Mouse (Mus musculus) macrophage (primary cell): Measurements from ENCODE around the gene Mcl1. TPM values are rescaled to one million over a fixed set of nuclear protein-coding genes. Genes with fewer than 3 reads are reported as not detected.

Experiments
- H3K27ac ChIP-seq: fragments of 350-480 bp; formaldehyde crosslinking; 2 replicates; pipeline ENCODE4 v1.9.0; 2021
- H3K36me3 ChIP-seq: fragments of 350-480 bp; formaldehyde crosslinking; 2 replicates; pipeline ENCODE4 v1.9.0; 2021; ENCODE audit errors: inconsistent target
- H3K4me3 ChIP-seq: fragments of 350-480 bp; formaldehyde crosslinking; 2 replicates; pipeline ENCODE4 v1.9.0; 2021; ENCODE audit errors: inconsistent target
- H3K79me2 ChIP-seq: fragments of 350-480 bp; formaldehyde crosslinking; 2 replicates; pipeline ENCODE4 v1.9.0; 2021; ENCODE audit errors: inconsistent target
- WGBS: methylation state at CpG from one replicate; pipeline ENCODE4 v1.1.7; 2026; ENCODE audit warnings: inconsistent platforms; ENCODE audit not compliant: missing documents; 5-methylcytosine and 5-hydroxymethylcytosine counted together
- polyA plus RNA-seq: library from polyadenylated mRNA; stranded (reverse); fragments of 250-400 nt; gene quantifications from 3 replicates; pipeline ENCODE4 v1.2.4, GENCODE M21; 2018; ENCODE audit warnings: inconsistent platforms

Gene Mcl1
- polyA plus RNA-seq, 1 experiment from 2014 or later, result 507 TPM

DNA sequence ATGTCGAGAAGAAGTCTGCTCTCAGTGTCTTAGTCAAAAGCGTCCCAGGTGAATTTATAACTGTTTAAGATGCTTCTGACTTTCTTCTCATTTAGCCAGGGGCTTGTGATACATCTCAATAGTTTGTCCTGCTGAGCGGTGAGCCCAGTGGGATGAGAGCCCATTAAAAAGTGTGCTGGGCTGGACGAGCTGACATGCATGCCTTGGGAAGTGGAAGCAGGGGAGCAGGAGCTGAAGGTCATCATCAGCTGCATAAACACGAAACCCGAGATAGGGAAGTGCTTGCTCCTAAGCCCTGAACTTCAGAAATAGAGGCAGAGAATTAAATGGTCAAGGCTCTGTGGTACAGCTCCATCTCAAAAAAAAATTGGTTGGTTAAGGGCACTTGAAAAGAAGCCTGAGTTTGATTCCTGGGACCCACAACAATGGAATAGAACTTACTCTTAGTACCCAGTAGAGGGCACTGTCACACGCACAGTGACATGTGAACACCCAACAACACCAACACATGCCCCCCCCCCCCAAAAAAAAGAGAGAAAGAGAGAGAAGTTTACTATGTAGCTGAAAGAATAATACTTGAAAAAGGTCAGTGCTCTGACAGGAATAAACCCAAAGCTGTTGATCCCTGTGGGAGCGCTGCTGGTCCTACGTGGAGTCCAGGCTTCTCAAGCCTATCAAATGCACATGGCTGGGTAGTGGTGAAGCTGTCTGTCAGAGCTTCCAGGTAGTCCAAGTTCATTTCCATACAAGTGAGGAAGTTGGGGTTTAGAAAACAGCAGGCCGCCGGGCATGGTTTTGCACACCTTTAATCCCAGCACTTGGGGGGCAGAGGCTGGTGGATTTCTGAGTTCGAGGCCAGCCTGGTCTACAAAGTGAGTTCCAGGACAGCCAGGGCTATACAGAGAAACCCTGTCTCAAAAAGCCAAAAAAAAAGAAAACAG lies 25.7 kb upstream of the Mcl1 start:
- peak overlapping the region; percentile 94 for H3K27ac ChIP-seq
- H3K4me3 ChIP-seq, result no peak overlapping the region
- H3K79me2 ChIP-seq, result peaks cover 78% of the 10 kb centered on the region
- peaks cover 25% of the 10 kb centered on the region for H3K36me3 ChIP-seq
- WGBS, result 65% methylated on average over 12 of the region's 12 CpGs

DNA sequence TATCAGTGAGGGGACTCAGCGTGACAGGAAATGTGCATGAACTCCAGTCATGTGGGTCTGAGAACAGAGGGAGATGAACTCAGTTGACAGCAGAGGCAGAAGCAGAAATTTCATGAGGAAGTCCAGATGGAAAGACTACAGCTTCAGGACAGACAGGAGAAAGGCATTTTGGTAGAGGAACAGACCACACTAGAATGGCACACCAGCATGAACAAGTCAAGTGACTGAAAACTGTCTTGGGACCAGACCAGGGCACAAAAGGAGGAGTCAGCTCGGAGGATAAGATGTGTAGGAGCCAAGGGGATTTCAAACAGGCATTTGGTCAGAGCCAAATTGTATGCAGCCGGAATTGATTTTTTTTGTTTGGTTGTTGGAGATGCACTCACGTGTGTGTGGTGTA lies 23.0 kb upstream of the Mcl1 start:
- 71% methylated on average over 4 of the region's 4 CpGs for WGBS
- no peak overlapping the region for H3K4me3 ChIP-seq
- peaks cover 5% of the 10 kb centered on the region; the same call in 1 of the 2 replicates for H3K36me3 ChIP-seq
- peaks cover 67% of the 10 kb centered on the region for H3K79me2 ChIP-seq
- peak overlapping the region; percentile 94 for H3K27ac ChIP-seq

DNA sequence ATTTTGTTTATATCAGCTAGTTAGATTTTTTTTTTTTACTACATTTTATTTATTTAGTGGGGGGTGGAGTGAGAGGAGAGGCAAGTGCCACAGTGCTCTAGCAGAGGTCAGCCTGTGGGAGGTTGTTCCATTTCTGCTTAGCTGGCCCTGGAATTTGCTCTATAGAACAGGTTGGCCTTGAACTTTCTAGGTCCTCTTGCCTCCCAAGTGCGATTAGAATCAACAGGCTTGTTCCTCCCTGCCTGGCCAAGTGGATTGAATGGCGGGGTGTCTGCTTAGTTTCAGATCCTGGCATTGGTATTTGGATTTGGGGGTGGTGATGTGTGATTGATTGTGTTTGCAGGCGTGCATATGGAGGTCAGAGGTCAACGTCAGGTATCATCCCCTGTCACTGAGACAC lies 22.5 kb upstream of the Mcl1 start:
- WGBS, result 88% methylated on average over 4 of the region's 4 CpGs
- H3K36me3 ChIP-seq, result peaks cover 5% of the 10 kb centered on the region; the same call in 1 of the 2 replicates
- peaks cover 63% of the 10 kb centered on the region for H3K79me2 ChIP-seq
- peak overlapping the region; percentile 94 for H3K27ac ChIP-seq
- H3K4me3 ChIP-seq, result no peak overlapping the region

DNA sequence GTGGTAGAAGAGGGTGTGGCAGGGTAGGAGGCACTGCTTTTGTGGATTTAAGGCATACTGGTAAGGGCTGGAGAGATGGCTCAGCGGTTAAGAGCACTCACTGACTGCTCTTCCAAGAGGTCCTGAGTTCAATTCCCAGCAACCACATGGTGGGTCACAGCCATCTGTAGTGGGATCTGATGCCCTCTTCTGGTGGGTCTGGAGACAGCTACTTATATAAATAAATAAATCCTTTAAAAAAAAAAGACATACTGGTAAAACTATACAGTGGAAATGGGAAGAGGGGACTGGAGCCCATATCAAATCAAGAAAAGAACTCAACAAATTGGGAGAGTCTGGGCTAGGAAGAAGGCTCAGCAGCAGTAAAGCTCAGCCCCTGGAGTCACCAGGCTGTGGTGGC lies 18.9 kb upstream of the Mcl1 start:
- Histone ChIP-seq H3K27ac (no peak overlapping the region), H3K79me2 (peaks cover 73% of the 10 kb centered on the region; the same call in 1 of the 2 replicates), H3K4me3 (no peak overlapping the region), H3K36me3 (peaks cover 3% of the 10 kb centered on the region; the same call in 1 of the 2 replicates)
- no CpG with 5 or more reads among the region's 1 CpGs for WGBS

- WGBS, result 93% methylated on average over 7 of the region's 7 CpGs
- Histone ChIP-seq H3K79me2 (peaks cover 71% of the 10 kb centered on the region; the same call in 1 of the 2 replicates), H3K27ac (peak overlapping the region; percentile 95), H3K4me3 (no peak overlapping the region), H3K36me3 (no peaks in the 10 kb centered on the region; the same call in 1 of the 2 replicates)
These were observed 15.5 kb upstream of the Mcl1 start for GRCm38 (mm10) chr3:95643097-95643496.

- no peaks in the 10 kb centered on the region; the same call in 1 of the 2 replicates for H3K36me3 ChIP-seq
- H3K4me3 ChIP-seq, result no peak overlapping the region
- peaks cover 65% of the 10 kb centered on the region; the same call in 1 of the 2 replicates for H3K79me2 ChIP-seq
- peak overlapping the region; percentile 95 for H3K27ac ChIP-seq
- WGBS, result 56% methylated on average over 6 of the region's 10 CpGs
These were observed 13.0 kb upstream of the Mcl1 start for GRCm38 (mm10) chr3:95645313-95646235.

GRCm38 (mm10) chr3:95648016-95648415 lies 10.6 kb upstream of the Mcl1 start:
- 81% methylated on average over 5 of the region's 5 CpGs for WGBS
- Histone ChIP-seq H3K36me3 (no peaks in the 10 kb centered on the region), H3K27ac (peak overlapping the region; percentile 100), H3K79me2 (peaks cover 61% of the 10 kb centered on the region; the same call in 1 of the 2 replicates), H3K4me3 (no peak overlapping the region)

- no peaks in the 10 kb centered on the region for H3K36me3 ChIP-seq
- peak overlapping the region; percentile 100 for H3K27ac ChIP-seq
- no peak overlapping the region for H3K4me3 ChIP-seq
- 3% methylated on average over 6 of the region's 6 CpGs for WGBS
- H3K79me2 ChIP-seq, result peaks cover 66% of the 10 kb centered on the region; the same call in 1 of the 2 replicates
These were observed 8.1 kb upstream of the Mcl1 start for GRCm38 (mm10) chr3:95650276-95651032.

DNA sequence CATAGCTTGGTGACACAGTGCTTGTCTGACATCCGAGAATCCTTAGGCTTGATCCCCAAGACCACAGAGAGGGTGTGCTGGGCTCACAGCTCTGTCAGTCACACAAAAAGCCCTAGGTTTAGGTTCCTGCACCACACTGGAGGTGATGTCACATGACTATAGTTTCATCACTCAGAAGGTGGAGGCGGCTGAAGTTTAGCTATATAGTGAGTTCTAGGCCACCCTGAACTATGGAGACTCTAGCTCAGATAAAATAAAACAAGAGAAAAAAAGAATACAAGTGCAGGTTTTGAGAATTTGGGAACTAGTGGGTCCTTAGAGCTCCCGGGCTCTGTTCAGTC lies 7.6 kb upstream of the Mcl1 start:
- H3K4me3 ChIP-seq, result no peak overlapping the region
- 21% methylated on average over 3 of the region's 3 CpGs for WGBS
- no peaks in the 10 kb centered on the region for H3K36me3 ChIP-seq

GRCm38 (mm10) chr3:95651391-95652203 lies 7.0 kb upstream of the Mcl1 start:
- peak overlapping the region; percentile 100 for H3K27ac ChIP-seq
- peaks cover 65% of the 10 kb centered on the region; the same call in 1 of the 2 replicates for H3K79me2 ChIP-seq
- no peaks in the 10 kb centered on the region for H3K36me3 ChIP-seq
- no peak overlapping the region for H3K4me3 ChIP-seq
- WGBS, result 51% methylated on average over 16 of the region's 16 CpGs

More for the DNA sequence above, 7.6 kb upstream of the Mcl1 start:
- peaks cover 67% of the 10 kb centered on the region; the same call in 1 of the 2 replicates for H3K79me2 ChIP-seq
- H3K27ac ChIP-seq, result peak overlapping the region; percentile 100

DNA sequence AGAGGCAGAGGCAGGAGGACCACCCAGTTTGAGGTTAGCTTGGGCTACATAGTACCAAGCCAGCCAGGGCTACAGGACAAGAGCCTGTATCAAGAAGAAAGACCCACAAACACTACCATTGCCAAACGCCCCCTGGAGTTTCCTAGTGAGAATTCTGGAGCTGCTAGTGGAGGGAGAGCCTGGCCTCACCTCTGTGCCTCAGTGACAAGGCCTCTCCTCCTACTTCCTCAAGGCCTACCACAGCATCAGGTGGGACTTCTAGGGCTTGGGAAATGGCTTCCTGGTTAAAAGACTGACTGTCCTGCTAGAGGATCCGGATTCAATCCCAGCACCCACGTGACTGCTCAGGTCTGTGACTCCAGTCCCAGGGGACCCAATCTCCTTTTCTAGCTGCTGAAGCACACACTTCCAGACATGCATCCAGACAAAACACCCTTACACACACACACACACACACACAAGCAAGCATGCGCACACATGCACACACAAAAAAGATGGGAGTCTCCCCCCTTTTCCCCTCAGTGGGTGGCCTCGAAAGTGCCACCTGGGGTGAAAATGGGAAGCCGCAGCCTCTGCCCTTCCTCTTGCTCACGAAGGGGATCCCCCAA lies 6.3 kb upstream of the Mcl1 start:
- Histone ChIP-seq H3K4me3 (no peak overlapping the region), H3K79me2 (peaks cover 65% of the 10 kb centered on the region), H3K27ac (peak overlapping the region; percentile 100), H3K36me3 (no peaks in the 10 kb centered on the region)
- 9% methylated on average over 5 of the region's 7 CpGs for WGBS

- 58% methylated on average over 6 of the region's 6 CpGs for WGBS
- H3K36me3 ChIP-seq, result no peaks in the 10 kb centered on the region
These were observed 5.7 kb upstream of the Mcl1 start for GRCm38 (mm10) chr3:95652871-95653270.

DNA sequence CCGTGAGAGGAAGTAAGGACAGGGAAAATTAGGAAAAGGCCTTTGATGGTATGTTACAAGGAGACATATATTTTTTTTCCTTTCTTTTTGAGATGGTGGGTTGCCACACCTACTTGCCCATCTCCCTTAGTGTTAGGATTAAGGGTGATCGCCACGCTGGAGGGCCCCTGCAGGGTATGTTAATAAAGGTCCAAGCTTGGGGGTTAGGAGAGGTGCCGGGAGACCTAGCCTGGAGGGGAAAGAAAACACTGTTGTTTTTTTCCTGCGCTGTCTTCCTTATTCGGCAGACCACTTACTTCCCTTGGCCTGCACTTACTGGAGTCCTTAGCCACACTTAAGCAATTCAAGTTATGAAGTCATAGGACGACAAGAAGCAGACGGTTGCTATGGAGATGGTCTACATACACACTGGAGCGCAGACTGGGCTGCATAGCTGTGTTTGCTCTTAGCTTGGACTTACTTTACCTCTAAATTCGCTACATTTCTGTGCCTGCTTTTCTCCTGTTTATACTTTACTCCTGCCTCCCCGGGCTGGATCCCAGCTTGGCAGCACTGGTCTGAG lies 5.0 kb upstream of the Mcl1 start:
- Histone ChIP-seq H3K79me2 (peaks cover 63% of the 10 kb centered on the region), H3K27ac (peak overlapping the region; percentile 100), H3K4me3 (no peak overlapping the region), H3K36me3 (no peaks in the 10 kb centered on the region)
- WGBS, result 16% methylated on average over 11 of the region's 11 CpGs

More at GRCm38 (mm10) chr3:95652871-95653270, 5.7 kb upstream of the Mcl1 start:
- Histone ChIP-seq H3K27ac (peak overlapping the region; percentile 100), H3K4me3 (no peak overlapping the region), H3K79me2 (peaks cover 65% of the 10 kb centered on the region)
